Mouse (Mus musculus) liver, postnatal 0 days (tissue): ENCODE measurements around the gene Gm20696. TPM values are rescaled to one million over a fixed set of nuclear protein-coding genes. Genes with fewer than 3 reads are reported as not detected.

Source experiments
- ATAC-seq: fragments of 200-750 bp; cut with Nextera tagmentation; 2 replicates; pipeline ENCODE4 v1.8.0; 2017; ENCODE audit warnings: mild to moderate bottlenecking, moderate library complexity
- DNase-seq: peaks from one replicate; pipeline ENCODE4 v3.0.0-alpha.2; 2016
- H3K27ac ChIP-seq: fragments of 300-500 bp; sonication (generic); 2 replicates; pipeline ENCODE4 v1.5.1; 2014; ENCODE audit warnings: antibody characterized with exemption, moderate library complexity, mild to moderate bottlenecking, low read depth
- H3K27me3 ChIP-seq: fragments of 300-500 bp; sonication (generic); 2 replicates; pipeline ENCODE4 v1.6.1; 2014; ENCODE audit warnings: low read length, control low read depth, mixed read lengths; ENCODE audit not compliant: insufficient read depth
- H3K36me3 ChIP-seq: fragments of 300-500 bp; sonication (generic); replicated peaks from 2 replicates; pipeline ENCODE4 v1.6.1; 2014; ENCODE audit warnings: mild to moderate bottlenecking, control low read depth, low read length, moderate library complexity, mixed read lengths; ENCODE audit not compliant: insufficient read depth
- H3K4me1 ChIP-seq: fragments of 300-500 bp; sonication (generic); 2 replicates; pipeline ENCODE4 v1.6.1; 2014; ENCODE audit warnings: antibody characterized with exemption, mild to moderate bottlenecking, control low read depth; ENCODE audit not compliant: insufficient read depth
- H3K4me2 ChIP-seq: fragments of 300-500 bp; sonication (generic); 2 replicates; pipeline ENCODE4 v1.6.1; 2014; ENCODE audit warnings: low read depth, mild to moderate bottlenecking, low read length, moderate library complexity, mixed read lengths
- H3K4me3 ChIP-seq: fragments of 300-500 bp; sonication (generic); 2 replicates; pipeline ENCODE4 v1.5.1; 2014; ENCODE audit warnings: low read depth, low read length
- H3K9ac ChIP-seq: fragments of 300-500 bp; sonication (generic); replicated peaks from 2 replicates; pipeline ENCODE4 v1.6.1; 2014; ENCODE audit warnings: mild to moderate bottlenecking, moderate library complexity
- H3K9me3 ChIP-seq: fragments of 300-500 bp; sonication (generic); 2 replicates; pipeline ENCODE4 v1.6.1; 2016; ENCODE audit warnings: mild to moderate bottlenecking, control low read depth, low read length, mixed read lengths
- CTCF ChIP-seq: sonication (generic); IDR thresholded peaks from 2 replicates; pipeline ENCODE4 v1.5.1; 2016; ENCODE audit warnings: antibody characterized with exemption, low read depth
- EP300 ChIP-seq: IDR thresholded peaks from 2 replicates; pipeline ENCODE4 v1.6.1; 2016; ENCODE audit warnings: antibody characterized with exemption, low read depth, mild to moderate bottlenecking
- WGBS: fragments of 180-500 bp; shearing (Covaris S2); extraction: QIAGEN DNeasy Blood & Tissue Kit; methylation state at CpG from one replicate; pipeline ENCODE4 v1.1.7; 2014; ENCODE audit not compliant: insufficient replicate concordance; 5-methylcytosine and 5-hydroxymethylcytosine counted together
- polyA plus RNA-seq: library from polyadenylated mRNA; unstranded; fragments of >200 nt; fragmentation: Nextera tagmentation; extraction: Ambion mirVana; gene quantifications from 2 replicates; pipeline ENCODE4 v1.2.1, GENCODE M21; 2015

Gm20696 gene
- polyA plus RNA-seq, 1 experiment from 2014 or later = 1.2 TPM

DNA sequence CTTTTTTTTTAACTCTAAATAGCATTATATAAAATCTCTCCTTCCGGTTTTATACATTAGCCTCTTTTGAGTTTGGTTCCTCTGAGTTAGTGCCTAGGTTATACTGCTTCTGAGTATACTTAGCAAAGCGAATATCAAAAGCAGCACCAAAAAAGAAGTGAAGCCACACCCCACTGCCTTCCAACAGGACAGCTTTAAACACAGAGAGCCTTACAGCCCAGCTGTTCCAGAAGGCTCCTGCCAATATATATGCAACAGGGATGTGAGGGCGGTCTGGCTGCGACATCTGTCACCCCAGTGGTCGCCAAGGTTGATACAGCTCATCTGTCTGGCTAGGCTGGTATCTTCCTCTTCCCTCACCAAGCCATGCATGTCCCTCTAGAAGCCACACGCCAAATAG is 91.0 kb downstream of the Gm20696 start:
- ATAC-seq (no peak), DNase-seq (no peak)
- TF ChIP-seq EP300 (no peak), CTCF (no peak)
- no peaks in the 10 kb centered on the region for H3K9me3 ChIP-seq
- no peak overlapping the region for H3K27ac ChIP-seq
- 59% methylated on average over 6 of the region's 6 CpGs for WGBS
- H3K36me3 ChIP-seq = no peaks in the 10 kb centered on the region
- no peak overlapping the region for H3K4me3 ChIP-seq
- H3K4me1 ChIP-seq = no peaks in the 10 kb centered on the region
- H3K27me3 ChIP-seq = no peaks in the 10 kb centered on the region
- no peak overlapping the region for H3K4me2 ChIP-seq
- H3K9ac ChIP-seq = no peak overlapping the region

GRCm38 (mm10) chr6:99573343-99573742 is 93.3 kb downstream of the Gm20696 start:
- no peak for DNase-seq
- no peak overlapping the region for H3K4me3 ChIP-seq
- H3K4me2 ChIP-seq = no peak overlapping the region
- ATAC-seq = no peak
- no peaks in the 10 kb centered on the region for H3K9me3 ChIP-seq
- TF ChIP-seq EP300 = no peak
- peak; percentile 37 for TF ChIP-seq CTCF
- no peak overlapping the region for H3K27ac ChIP-seq
- H3K9ac ChIP-seq = no peak overlapping the region
- H3K27me3 ChIP-seq = no peaks in the 10 kb centered on the region
- no peaks in the 10 kb centered on the region for H3K4me1 ChIP-seq
- 70% methylated on average over 2 of the region's 2 CpGs for WGBS
- no peaks in the 10 kb centered on the region for H3K36me3 ChIP-seq

DNA sequence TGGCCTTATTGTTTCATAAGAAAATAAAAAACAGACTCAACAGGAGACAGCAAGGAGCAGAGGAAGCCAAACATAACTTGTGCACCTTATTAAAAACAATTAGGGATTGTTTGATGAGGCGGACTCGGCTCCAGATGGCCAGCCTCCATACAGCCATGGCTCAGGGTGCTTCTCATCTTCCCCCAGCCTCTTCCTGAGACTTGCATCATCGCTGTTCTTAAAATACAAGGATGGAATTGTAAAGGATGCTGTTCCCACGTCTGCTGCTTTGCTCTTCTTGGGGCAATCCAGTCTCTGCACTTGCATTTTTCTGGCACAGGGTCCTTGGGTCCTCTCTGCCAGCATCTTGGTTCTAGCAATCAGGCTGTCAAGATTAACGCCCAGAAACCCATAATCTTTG is 94.5 kb downstream of the Gm20696 start:
- Histone ChIP-seq H3K36me3 (no peaks in the 10 kb centered on the region), H3K27ac (no peak overlapping the region), H3K9ac (no peak overlapping the region), H3K4me1 (no peaks in the 10 kb centered on the region), H3K9me3 (no peaks in the 10 kb centered on the region), H3K27me3 (no peaks in the 10 kb centered on the region), H3K4me3 (no peak overlapping the region), H3K4me2 (no peak overlapping the region)
- no peak for DNase-seq
- TF ChIP-seq EP300 (no peak), CTCF (no peak)
- 72% methylated on average over 5 of the region's 5 CpGs for WGBS
- no peak for ATAC-seq

DNA sequence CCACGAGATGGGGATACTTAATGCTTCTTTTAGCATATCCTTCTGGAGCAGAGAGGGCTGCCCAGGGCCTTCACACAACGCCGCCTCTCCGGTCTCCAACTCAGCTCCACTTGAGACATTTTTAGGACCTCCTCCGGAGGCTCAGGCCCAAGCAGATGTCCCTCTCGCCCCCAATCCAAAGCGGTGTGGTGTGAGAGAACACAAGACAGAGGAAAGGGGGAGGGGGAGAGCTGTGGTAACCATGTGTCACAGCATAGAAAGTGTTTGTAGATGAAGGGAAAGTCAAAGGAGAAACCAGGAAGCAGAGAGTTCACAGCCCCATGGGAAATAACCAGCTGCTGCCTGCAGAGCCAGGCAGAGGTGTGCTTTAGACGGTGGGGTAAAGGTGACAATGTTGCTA is 99.7 kb downstream of the Gm20696 start:
- H3K9me3 ChIP-seq = no peaks in the 10 kb centered on the region
- DNase-seq (no peak), ATAC-seq (no peak)
- no peak overlapping the region for H3K9ac ChIP-seq
- WGBS = 73% methylated on average over 8 of the region's 8 CpGs
- H3K4me3 ChIP-seq = no peak overlapping the region
- no peak for TF ChIP-seq CTCF
- no peak for TF ChIP-seq EP300
- no peak overlapping the region for H3K4me2 ChIP-seq
- no peaks in the 10 kb centered on the region for H3K36me3 ChIP-seq
- H3K27me3 ChIP-seq = no peaks in the 10 kb centered on the region
- H3K27ac ChIP-seq = no peak overlapping the region
- no peaks in the 10 kb centered on the region for H3K4me1 ChIP-seq

DNA sequence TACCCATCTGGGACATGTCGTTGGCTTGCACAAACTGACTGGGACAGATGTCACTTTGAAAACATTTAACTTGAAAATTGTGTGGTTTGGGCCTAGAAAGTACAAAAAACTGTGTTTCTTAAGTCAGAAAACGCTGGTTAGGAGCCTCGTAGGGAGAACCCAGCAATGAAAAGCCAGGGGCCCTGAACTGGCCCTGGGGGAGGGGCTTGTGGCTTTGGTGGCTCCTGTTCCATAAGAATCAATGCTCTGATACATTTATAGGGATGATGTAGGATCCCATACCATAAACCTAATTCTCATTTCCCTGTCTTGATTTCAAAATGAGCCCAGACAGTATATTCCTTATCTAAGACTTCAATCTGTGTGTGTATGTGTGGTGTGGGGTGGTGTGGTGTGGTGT is 101.8 kb downstream of the Gm20696 start:
- no peak for TF ChIP-seq CTCF
- TF ChIP-seq EP300 = no peak
- H3K27ac ChIP-seq = no peak overlapping the region
- H3K4me3 ChIP-seq = no peak overlapping the region
- no peak overlapping the region for H3K4me2 ChIP-seq
- DNase-seq (no peak), ATAC-seq (no peak)
- 72% methylated on average over 3 of the region's 3 CpGs for WGBS
- H3K4me1 ChIP-seq = no peaks in the 10 kb centered on the region
- H3K27me3 ChIP-seq = no peaks in the 10 kb centered on the region
- H3K9ac ChIP-seq = no peak overlapping the region
- no peaks in the 10 kb centered on the region for H3K9me3 ChIP-seq
- no peaks in the 10 kb centered on the region for H3K36me3 ChIP-seq

- Histone ChIP-seq H3K4me3 (no peak overlapping the region), H3K4me2 (no peak overlapping the region), H3K4me1 (no peaks in the 10 kb centered on the region), H3K9ac (no peak overlapping the region), H3K36me3 (no peaks in the 10 kb centered on the region), H3K27ac (no peak overlapping the region), H3K27me3 (no peaks in the 10 kb centered on the region), H3K9me3 (no peaks in the 10 kb centered on the region)
- 76% methylated on average over 5 of the region's 5 CpGs for WGBS
- no peak for DNase-seq
- TF ChIP-seq EP300 (no peak), CTCF (no peak)
- ATAC-seq = no peak
Measured at GRCm38 (mm10) chr6:99556950-99557349, 109.6 kb downstream of the Gm20696 start.

DNA sequence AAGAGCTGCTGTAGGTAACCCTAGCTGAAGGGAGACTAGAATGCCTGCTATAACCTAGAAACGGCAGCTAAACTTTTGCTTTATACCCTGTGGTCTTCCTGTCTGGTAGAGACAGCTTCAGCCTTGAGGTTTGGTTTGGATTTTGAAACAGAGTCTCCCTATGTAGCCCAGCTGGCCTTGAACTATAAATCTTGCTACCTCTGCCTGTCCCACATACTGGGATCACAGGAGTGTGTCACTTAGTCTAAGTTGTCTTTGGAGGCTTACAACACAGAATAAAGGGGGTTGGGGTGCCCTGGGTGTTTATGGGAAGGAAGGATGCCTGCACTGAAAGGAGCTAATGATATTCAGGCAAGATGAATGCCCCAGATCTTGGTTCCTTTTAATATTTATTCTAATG is 113.8 kb downstream of the Gm20696 start:
- Histone ChIP-seq H3K27me3 (no peaks in the 10 kb centered on the region), H3K36me3 (no peaks in the 10 kb centered on the region), H3K4me2 (no peak overlapping the region), H3K9me3 (peaks cover 3% of the 10 kb centered on the region; the same call in 1 of the 2 replicates), H3K27ac (no peak overlapping the region), H3K9ac (no peak overlapping the region), H3K4me3 (no peak overlapping the region), H3K4me1 (no peaks in the 10 kb centered on the region)
- TF ChIP-seq CTCF = no peak
- no peak for TF ChIP-seq EP300
- 86% methylated on average over 1 of the region's 1 CpGs for WGBS
- ATAC-seq = no peak
- no peak for DNase-seq
